Mouse (Mus musculus) macrophage (primary cell): ENCODE measurements around the gene Chrng. TPM values are rescaled to one million over a fixed set of nuclear protein-coding genes. Genes with fewer than 3 reads are reported as not detected.

Source experiments
- H3K27ac ChIP-seq: fragments of 350-480 bp; formaldehyde crosslinking; 2 replicates; pipeline ENCODE4 v1.9.0; 2021
- H3K36me3 ChIP-seq: fragments of 350-480 bp; formaldehyde crosslinking; 2 replicates; pipeline ENCODE4 v1.9.0; 2021; ENCODE audit errors: inconsistent target
- H3K4me3 ChIP-seq: fragments of 350-480 bp; formaldehyde crosslinking; 2 replicates; pipeline ENCODE4 v1.9.0; 2021; ENCODE audit errors: inconsistent target
- H3K79me2 ChIP-seq: fragments of 350-480 bp; formaldehyde crosslinking; 2 replicates; pipeline ENCODE4 v1.9.0; 2021; ENCODE audit errors: inconsistent target
- WGBS: methylation state at CpG from one replicate; pipeline ENCODE4 v1.1.7; 2026; ENCODE audit warnings: inconsistent platforms; ENCODE audit not compliant: missing documents; 5-methylcytosine and 5-hydroxymethylcytosine counted together
- polyA plus RNA-seq: library from polyadenylated mRNA; stranded (reverse); fragments of 250-400 nt; gene quantifications from 3 replicates; pipeline ENCODE4 v1.2.4, GENCODE M21; 2018; ENCODE audit warnings: inconsistent platforms

The Chrng gene
- polyA plus RNA-seq, 1 experiment from 2014 or later, result 0.24 TPM

DNA sequence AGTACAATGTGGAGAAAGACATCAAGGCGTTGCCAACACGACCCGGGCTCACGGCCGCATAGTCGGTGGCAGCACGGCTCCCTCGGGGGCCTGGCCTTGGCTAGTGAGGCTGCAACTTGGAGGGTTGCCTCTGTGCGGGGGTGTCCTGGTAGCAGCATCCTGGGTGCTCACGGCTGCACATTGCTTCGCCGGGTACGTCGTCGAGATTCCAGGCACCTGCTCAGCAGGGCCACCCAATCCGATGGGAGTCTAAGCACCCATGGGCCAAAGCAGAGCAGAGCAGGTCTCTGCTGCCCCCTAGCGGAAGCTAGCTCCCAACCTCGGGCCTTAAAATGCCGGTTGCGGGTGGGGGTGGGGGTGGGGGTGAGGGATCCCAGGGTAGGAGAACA, 19.7 kb upstream of the Chrng start:
- Histone ChIP-seq H3K27ac (no peak overlapping the region), H3K79me2 (no peaks in the 10 kb centered on the region), H3K36me3 (no peaks in the 10 kb centered on the region), H3K4me3 (no peak overlapping the region)
- 14% methylated on average over 16 of the region's 20 CpGs for WGBS

DNA sequence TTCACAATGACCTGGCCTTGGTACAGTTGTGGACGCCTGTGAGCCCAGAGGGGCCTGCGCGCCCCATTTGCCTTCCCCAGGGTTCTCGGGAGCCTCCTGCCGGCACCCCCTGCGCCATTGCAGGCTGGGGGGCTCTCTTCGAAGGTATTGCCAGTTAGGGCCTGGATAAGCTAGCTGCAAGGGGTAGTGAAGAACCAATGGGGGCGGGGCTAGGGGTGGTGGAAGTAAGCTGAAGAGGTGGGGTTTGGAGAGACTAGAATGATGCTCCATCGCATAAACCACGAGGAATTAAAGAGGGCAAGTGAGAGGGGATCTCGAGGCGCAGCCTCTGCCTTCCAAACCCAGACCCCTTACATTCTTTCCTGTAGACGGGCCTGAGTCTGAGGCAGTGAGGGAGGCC, 18.9 kb upstream of the Chrng start:
- H3K4me3 ChIP-seq, result no peak overlapping the region
- H3K36me3 ChIP-seq, result no peaks in the 10 kb centered on the region
- H3K27ac ChIP-seq, result no peak overlapping the region
- 22% methylated on average over 12 of the region's 13 CpGs for WGBS
- H3K79me2 ChIP-seq, result no peaks in the 10 kb centered on the region

DNA sequence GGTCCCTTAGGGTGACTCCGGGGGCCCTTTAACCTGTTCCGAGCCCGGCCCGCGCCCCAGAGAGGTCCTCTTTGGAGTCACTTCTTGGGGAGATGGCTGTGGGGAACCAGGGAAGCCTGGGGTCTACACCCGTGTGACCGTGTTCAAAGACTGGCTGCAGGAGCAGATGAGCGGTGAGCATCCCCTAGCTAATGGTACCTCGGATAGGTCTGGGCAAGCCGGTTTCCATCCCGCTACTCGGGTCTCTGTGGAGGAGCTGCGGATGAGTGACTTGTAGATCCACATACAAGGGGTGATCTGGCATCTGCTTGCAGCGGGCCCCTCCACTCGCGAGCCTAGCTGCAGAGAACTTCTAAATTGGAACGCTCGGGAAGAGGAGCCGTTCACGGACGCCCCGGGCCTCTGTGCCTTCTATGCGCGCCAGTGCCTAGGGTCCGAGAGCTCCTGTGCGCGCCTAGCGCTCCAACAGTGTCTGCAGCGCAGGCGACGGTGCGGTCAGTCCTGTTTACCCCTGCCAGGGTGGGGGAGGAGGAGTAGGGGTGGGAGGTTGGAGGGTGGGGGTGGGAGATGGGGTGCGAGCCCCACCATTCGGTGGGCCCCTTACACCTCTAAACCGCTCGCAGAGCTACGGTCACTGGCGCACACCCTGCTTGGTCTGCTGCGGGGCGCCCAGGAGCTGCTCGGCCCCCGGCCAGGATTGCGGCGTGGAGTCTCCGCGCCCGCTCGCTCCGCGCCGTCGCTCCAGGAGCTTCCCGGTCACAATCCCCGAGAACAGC, 18.0 kb upstream of the Chrng start:
- 8% methylated on average over 51 of the region's 54 CpGs for WGBS
- Histone ChIP-seq H3K79me2 (no peaks in the 10 kb centered on the region), H3K4me3 (peak overlapping the region; percentile 22; the same call in 1 of the 2 replicates), H3K36me3 (no peaks in the 10 kb centered on the region), H3K27ac (no peak overlapping the region)

DNA sequence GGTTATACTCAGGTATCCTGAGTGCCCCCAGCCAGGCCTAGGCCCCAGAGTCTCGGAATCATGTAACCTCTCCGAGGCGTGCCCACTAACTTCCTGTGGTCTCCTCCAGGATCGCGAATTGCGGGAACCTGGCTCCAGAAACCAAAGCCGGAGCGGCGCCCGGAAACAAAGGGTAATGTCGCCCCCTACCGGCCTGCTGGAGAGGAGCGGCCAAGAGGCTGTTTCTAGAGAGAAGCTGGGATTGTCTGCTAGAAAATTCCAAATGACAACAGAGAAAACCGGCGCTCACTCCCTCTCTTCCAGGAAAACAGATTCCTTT, 17.5 kb upstream of the Chrng start:
- peak overlapping the region; percentile 22; the same call in 1 of the 2 replicates for H3K4me3 ChIP-seq
- 3% methylated on average over 15 of the region's 15 CpGs for WGBS
- no peaks in the 10 kb centered on the region for H3K79me2 ChIP-seq
- H3K27ac ChIP-seq, result no peak overlapping the region
- H3K36me3 ChIP-seq, result no peaks in the 10 kb centered on the region

DNA sequence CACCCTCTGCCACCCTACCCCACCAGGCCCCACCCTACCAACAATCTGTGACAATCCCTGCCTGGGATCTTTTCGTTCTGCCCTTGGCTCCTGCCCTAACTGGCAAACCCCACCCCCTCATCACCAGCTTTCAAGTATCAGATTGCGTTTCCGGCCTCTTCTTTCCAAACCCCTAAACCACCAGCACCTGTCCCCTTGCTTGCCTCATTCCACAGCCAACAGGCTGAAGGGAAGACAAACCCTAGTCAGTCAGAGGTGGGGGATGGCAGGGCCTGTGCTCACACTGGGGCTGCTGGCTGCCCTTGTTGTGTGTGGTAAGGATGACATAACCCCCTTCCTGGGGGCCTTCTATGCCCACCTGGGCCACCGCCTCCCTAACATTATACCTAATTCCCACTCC, 14.0 kb upstream of the Chrng start, which contains the start of gene Chrnd:
Gene Chrnd (plus strand): TSS at position 179 of the 400 bp plus-strand sequence.
- Histone ChIP-seq H3K36me3 (no peaks in the 10 kb centered on the region), H3K4me3 (no peak within 1 kb of the TSS), H3K79me2 (no peaks in the 10 kb centered on the region), H3K27ac (no peak within 1 kb of the TSS)
- WGBS, result 63% methylated on average over 4 of the region's 4 CpGs

DNA sequence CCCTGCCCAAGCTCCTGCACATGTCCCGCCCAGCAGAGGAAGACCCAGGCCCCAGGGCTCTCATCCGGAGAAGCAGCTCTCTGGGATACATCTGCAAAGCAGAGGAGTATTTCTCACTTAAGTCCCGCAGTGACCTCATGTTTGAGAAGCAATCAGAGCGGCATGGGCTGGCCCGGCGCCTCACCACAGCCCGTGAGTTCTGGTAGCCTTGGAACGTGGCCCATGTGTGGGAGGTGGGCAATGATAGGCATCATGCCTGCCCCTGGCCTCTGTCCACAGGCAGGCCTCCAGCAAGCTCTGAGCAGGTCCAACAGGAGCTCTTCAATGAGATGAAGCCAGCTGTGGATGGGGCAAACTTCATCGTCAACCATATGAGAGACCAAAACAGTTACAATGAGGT, 7.2 kb upstream of the Chrng start:
- no peak overlapping the region for H3K4me3 ChIP-seq
- no peaks in the 10 kb centered on the region for H3K36me3 ChIP-seq
- 88% methylated on average over 9 of the region's 9 CpGs for WGBS
- no peaks in the 10 kb centered on the region for H3K79me2 ChIP-seq
- no peak overlapping the region for H3K27ac ChIP-seq

DNA sequence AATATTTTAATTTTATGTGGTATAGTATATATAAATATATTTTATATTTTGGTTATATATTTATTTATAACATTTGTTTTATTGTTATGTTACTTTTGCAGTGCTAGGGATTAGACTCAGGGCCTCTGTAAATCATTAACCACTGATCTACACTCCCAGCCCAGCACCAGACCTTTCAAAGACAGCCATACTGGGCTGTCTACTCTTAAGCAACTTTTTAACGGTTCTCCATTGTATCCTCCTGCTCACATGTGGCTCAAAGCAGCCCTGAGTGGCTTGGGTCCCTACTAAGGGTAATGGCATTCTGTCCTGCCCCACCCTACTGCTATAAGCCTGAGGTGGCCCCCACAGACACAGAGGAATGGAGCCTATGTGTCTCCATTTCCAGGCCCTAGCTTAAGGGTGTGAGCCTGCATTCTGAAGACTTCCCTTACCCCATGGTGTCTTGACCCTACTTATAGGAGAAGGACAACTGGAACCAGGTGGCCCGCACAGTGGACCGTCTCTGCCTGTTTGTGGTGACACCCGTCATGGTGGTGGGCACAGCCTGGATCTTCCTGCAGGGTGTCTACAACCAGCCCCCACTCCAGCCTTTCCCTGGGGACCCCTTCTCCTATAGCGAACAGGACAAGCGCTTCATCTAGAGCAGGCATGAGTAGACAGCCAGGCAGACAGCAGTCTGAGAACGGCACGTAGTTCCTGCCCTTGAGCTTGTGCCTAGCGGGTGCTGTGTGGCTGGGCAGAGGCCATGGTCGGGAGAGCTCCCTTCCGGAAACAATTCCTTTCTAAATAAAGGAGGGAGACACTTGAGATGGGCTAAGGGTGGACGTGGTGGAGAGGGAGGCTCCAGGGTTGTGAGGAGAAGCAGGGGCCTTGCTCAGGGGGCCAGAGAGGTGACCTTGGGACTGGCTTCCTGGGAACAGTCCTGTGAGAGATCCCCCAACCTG, 6.1 kb upstream of the Chrng start:
- Histone ChIP-seq H3K36me3 (no peaks in the 10 kb centered on the region), H3K4me3 (no peak overlapping the region), H3K79me2 (no peaks in the 10 kb centered on the region), H3K27ac (no peak overlapping the region)
- WGBS, result 84% methylated on average over 12 of the region's 12 CpGs

DNA sequence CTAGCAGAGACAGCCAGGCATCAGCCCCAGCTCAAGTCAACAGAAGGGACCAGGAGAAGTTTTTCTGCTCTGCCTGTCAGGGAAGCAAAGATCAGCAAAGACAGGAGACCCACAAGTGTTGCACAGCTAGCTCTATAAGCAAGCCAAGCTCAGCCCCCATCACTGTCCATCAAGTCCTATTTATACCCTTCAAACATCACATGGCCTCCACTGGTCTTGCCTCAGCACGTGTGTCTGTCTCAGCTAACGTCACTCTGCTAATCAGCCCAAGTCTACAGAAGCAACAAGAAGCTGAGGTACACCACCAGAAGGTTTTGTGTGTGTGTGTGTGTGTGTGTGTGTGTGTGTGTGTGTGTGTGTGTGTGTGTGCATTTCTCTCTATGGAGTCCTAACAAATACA, 3.6 kb upstream of the Chrng start:
- no peaks in the 10 kb centered on the region for H3K36me3 ChIP-seq
- no peaks in the 10 kb centered on the region for H3K79me2 ChIP-seq
- WGBS, result 30% methylated on average over 2 of the region's 2 CpGs
- no peak overlapping the region for H3K4me3 ChIP-seq
- peak overlapping the region; percentile 35 for H3K27ac ChIP-seq

DNA sequence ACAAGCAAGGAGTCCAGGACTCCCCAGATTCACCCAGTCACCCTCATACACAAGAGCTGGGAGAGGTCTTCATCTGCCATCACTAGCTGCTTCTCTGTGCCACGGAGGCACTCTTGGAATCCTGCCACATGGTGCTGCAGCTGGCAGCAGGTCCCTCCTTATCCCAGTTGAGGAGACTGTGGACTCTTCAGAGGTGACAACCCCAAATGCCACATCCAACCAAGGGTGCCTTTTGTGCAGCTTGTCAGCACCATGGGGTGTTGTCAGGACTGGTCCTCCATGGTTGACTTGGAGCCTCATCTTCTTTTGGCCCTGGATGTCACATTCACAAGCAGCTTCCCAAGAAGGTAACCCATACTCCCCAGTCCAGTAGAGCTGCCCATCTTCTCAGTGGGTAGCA, 2.6 kb upstream of the Chrng start:
- Histone ChIP-seq H3K27ac (peak overlapping the region; percentile 35), H3K36me3 (no peaks in the 10 kb centered on the region), H3K4me3 (no peak overlapping the region), H3K79me2 (no peaks in the 10 kb centered on the region)
- WGBS, result 58% methylated on average over 1 of the region's 1 CpGs

DNA sequence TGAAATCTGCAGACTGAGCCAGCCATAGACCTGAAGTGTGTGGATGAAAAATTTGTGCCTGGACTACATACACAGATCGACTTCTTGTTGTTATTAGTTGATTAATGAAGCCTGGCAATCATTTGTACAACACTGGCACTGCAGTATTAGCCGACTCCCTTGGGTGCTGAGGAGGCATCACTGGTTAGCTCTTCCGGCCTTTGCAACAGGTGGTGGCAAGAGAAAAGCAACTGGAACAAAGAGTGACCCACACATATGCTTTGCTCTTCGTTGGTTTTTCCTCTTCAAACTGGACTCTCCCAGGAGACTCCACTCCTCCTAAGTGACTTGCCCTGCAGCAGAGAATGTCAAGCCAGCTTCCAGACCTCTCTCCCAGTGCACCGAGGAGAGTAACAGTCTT, 678 bp upstream of the Chrng start:
- Histone ChIP-seq H3K4me3 (no peak overlapping the region), H3K27ac (no peak overlapping the region), H3K36me3 (no peaks in the 10 kb centered on the region), H3K79me2 (no peaks in the 10 kb centered on the region)
- 88% methylated on average over 4 of the region's 5 CpGs for WGBS

DNA sequence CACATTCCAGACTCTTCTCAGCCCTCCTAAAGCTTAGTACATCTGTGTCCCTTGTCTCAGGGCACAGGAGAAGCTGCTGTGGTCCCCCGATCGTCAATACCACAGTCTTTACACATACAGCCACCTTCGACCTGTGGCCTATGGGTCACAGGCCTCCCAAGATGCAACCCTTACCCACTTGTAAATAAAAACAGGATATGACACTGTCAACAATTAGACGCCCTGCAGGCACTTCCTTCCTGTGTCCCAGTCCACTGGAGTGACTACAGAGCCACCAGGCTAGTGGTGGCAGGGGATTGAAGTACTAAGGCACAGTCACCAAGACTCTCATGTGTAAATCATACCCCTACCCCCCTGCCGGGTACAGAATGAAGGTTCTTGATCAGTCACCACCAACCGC, 581 bp downstream of the Chrng start:
- Histone ChIP-seq H3K79me2 (no peaks in the 10 kb centered on the region), H3K4me3 (no peak overlapping the region), H3K27ac (no peak overlapping the region), H3K36me3 (no peaks in the 10 kb centered on the region)
- WGBS, result 69% methylated on average over 6 of the region's 6 CpGs

DNA sequence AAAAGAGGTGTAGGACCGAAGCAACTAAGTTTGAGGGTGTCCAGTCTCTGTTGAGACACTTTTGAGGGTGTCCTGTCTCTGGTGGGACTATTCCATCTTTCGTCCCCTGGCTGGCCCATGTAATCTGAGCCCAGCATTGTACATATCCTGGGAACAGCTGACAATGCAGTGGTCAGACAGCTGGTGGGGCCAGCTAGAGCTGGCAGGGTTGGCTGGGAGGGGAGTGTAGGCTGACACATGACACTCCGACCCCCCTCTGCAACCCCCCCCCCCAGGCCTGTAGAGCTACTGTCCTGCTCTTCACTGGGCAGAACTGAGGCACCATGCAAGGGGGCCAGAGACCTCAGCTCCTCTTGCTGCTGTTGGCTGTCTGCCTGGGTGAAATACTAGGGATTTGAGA, 1.0 kb downstream of the Chrng start:
- 74% methylated on average over 3 of the region's 3 CpGs for WGBS

DNA sequence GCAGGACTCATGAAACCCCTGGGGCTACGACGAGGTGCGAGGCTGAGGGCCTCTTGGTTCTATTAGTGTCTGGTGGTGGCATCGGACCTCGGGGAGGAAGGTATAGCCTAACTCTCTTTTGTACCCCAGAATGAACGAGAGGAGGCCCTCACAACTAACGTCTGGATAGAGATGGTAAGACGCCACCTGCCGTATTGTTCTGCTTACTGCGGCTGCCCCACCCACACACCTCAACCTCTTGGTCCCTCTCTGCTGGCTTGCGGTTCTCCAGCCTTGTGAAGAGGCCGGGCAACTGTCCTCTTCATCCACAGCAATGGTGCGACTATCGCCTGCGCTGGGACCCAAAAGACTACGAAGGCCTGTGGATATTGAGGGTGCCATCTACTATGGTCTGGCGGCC, 1.9 kb downstream of the Chrng start:
- no peaks in the 10 kb centered on the region for H3K79me2 ChIP-seq
- WGBS, result 21% methylated on average over 17 of the region's 17 CpGs
- H3K36me3 ChIP-seq, result no peaks in the 10 kb centered on the region
- H3K27ac ChIP-seq, result no peak overlapping the region
- H3K4me3 ChIP-seq, result no peak overlapping the region

More for the DNA sequence above, 1.0 kb downstream of the Chrng start:
- Histone ChIP-seq H3K36me3 (no peaks in the 10 kb centered on the region), H3K4me3 (no peak overlapping the region), H3K79me2 (no peaks in the 10 kb centered on the region), H3K27ac (no peak overlapping the region)

DNA sequence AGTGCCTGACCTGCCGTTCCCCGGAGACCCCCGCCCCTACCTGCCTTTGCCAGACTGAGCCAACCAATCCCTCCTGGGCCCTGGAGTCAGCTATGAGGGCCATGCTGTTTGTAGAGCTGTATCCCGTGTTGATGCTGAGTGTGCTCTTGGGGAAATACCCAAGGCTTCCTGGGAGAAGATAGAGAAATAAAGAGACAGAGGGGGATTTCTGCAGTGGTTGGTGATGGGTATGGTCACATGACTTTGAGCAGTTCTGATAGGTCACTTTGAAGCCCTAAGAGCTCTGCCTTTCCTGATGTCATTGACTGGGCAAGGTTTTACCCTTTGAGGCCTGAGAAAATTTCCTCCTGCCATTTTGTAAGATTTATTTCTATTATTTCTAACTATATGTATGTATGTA, 7.0 kb downstream of the Chrng start:
- no peak overlapping the region for H3K27ac ChIP-seq
- H3K4me3 ChIP-seq, result no peak overlapping the region
- H3K79me2 ChIP-seq, result peaks cover 23% of the 10 kb centered on the region
- WGBS, result 84% methylated on average over 4 of the region's 4 CpGs
- H3K36me3 ChIP-seq, result no peaks in the 10 kb centered on the region
